Mouse (Mus musculus): Measurements from ENCODE around the gene Gm21477.
"Not testable (repeated sequence)": the region's sequence is repeated elsewhere in the genome, so short reads cannot be mapped to it uniquely, and the experiment has no call there.

Gm21477 gene

GRCm38 (mm10) chrY:87116521-87116920 lies at the start of gene Gm21477:
Gm21477 (plus strand) TSS chrY:87116821.
- not testable (repeated sequence) for DNase-seq (ENCODE audit: low read depth, low spot score)

Measured in embryo, embryonic 11.5 days (tissue).